In the genomic region with DNA sequence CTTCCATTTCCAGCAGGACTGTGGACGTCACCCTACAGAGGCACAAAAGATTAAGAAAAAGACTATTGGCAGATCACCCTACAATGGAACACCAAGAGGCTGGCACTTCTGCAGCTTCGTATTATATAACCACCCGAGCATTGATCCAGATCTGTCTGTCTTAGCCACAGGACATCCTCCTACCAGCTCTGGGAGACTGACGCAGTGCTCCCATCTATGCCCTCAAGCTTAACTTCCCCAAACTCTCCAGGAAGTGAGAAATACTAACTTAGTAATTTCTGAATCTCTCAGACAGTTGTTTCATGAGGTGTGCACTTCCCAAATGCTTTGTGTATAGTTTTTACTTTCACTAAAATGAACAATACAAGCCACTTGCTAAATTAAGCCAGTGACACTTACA, we compare ENCODE assay signal across 12 mouse cellular contexts.
"Had no signal": no experiment of that assay in that cellular context is flagged by ENCODE, and none has a peak within 500 bp of the region (broad histone marks: within the 10 kb centered on the region; RNA-seq: fewer than 3 reads in every experiment).

No protein-coding gene starts in this region.

- H3K4me2 ChIP-seq: limb, embryonic 15.5 days; liver, embryonic 12.5 days; lung, embryonic 15.5 days; midbrain, embryonic 15.5 days had no signal

- H3K27ac ChIP-seq: left cerebral cortex, adult 2 months; limb, embryonic 15.5 days; liver, embryonic 12.5 days; lung, embryonic 15.5 days; macrophage; midbrain, embryonic 10.5 days; midbrain, embryonic 15.5 days had no signal

- DNase-seq: kidney, adult 18-20 months; kidney, postnatal 25 days; lung, postnatal 14 days; right cerebral cortex, postnatal 14 days; thymus, postnatal 36 days had no signal

- H3K4me1 ChIP-seq: liver, embryonic 12.5 days; lung, embryonic 15.5 days had no signal

- H3K9me3 ChIP-seq: limb, embryonic 15.5 days; liver, embryonic 12.5 days; lung, embryonic 15.5 days; midbrain, embryonic 10.5 days; midbrain, embryonic 15.5 days had no signal

- H3K36me3 ChIP-seq: limb, embryonic 15.5 days; liver, embryonic 12.5 days; lung, embryonic 15.5 days; midbrain, embryonic 10.5 days; midbrain, embryonic 15.5 days had no signal

- ATAC-seq: liver, embryonic 12.5 days; midbrain, embryonic 15.5 days had no signal

- H3K27me3 ChIP-seq: liver, embryonic 12.5 days; lung, embryonic 15.5 days; midbrain, embryonic 15.5 days had no signal

- H3K9ac ChIP-seq: limb, embryonic 15.5 days; liver, embryonic 12.5 days; lung, embryonic 15.5 days; midbrain, embryonic 15.5 days had no signal

- H3K4me3 ChIP-seq: left cerebral cortex, adult 2 months; limb, embryonic 15.5 days; liver, embryonic 12.5 days; lung, embryonic 15.5 days; midbrain, embryonic 10.5 days; midbrain, embryonic 15.5 days had no signal
